Mouse (Mus musculus) small intestine, adult 2 months (tissue): ENCODE measurements around the gene Ctnnbl1.

Experiments used
- CTCF ChIP-seq: fragments of 200-500 bp; IDR thresholded peaks from 2 replicates; pipeline ENCODE4 v1.5.1; 2012; ENCODE audit warnings: low read depth, mild to moderate bottlenecking, control low read depth, inconsistent platforms, low read length, moderate library complexity, mixed read lengths; ENCODE audit not compliant: insufficient replicate concordance, insufficient read length; ENCODE audit errors: extremely low read depth
- POLR2A ChIP-seq: fragments of 200-500 bp; IDR thresholded peaks from 2 replicates; pipeline ENCODE4 v1.6.1; 2012; ENCODE audit warnings: low read depth, mild to moderate bottlenecking, control low read depth, inconsistent platforms, low read length, moderate library complexity

GRCm38 (mm10) chr2:157877394-157877793 is 140.2 kb downstream of the Ctnnbl1 start:
- TF ChIP-seq POLR2A: no peak
- no peak for TF ChIP-seq CTCF
